Mouse (Mus musculus): ENCODE data around the gene Stac2. TPM values are rescaled to one million over a fixed set of nuclear protein-coding genes. Genes with fewer than 3 reads are reported as not detected.

Gene Stac2
- total and polyA plus RNA-seq, 3 experiments, result 0.07 TPM; not detected in 2

- H3K79me2 ChIP-seq (replicated peaks; ENCODE audit: control insufficient read depth, extremely low read depth, insufficient read depth, poor library complexity, severe bottlenecking), result no peaks in the 10 kb centered on the region
- in situ Hi-C loops (cut with MboI; ENCODE audit: low pct_ligation_motif_present, low pct_unique_long_range_greater_than_20kb, low sequenced_read_pairs) (no loop called here), dilution Hi-C loops (cut with MboI; ENCODE audit: extremely low pct_ligation_motif_present, extremely low pct_unique_long_range_greater_than_20kb, low sequenced_read_pairs) (no loop called here)
- H3K4me1 ChIP-seq (ENCODE audit: control insufficient read depth in 1 of 2, insufficient read depth in 2 of 2), result peaks cover 15 to 36% of the 10 kb centered on the region in 2 experiments
- H3K9me3 ChIP-seq (replicated peaks; ENCODE audit: low read length), result no peaks in the 10 kb centered on the region
- H3K27ac ChIP-seq (ENCODE audit: insufficient read depth, low read depth), result no peak overlapping the region
- no peak for DNase-seq (ENCODE audit: extremely low read depth)
- TF ChIP-seq TBP (conservative IDR thresholded peaks at IDR 0.05; ENCODE audit: low read depth, low read length), result no peak
- no peak for TF ChIP-seq MAZ (IDR thresholded peaks at IDR 0.05; ENCODE audit: low read depth, low read length)
- no peak for TF ChIP-seq CHD2 (IDR thresholded peaks at IDR 0.05; ENCODE audit: low read length)
- TF ChIP-seq RAD21 (IDR thresholded peaks at IDR 0.05; ENCODE audit: low read depth, low read length), result no peak
- TF ChIP-seq POLR2AphosphoS2 (IDR thresholded peaks at IDR 0.05; ENCODE audit: low read depth, low read length), result no peak
- no peak for TF ChIP-seq IRF4 (IDR thresholded peaks at IDR 0.05; ENCODE audit: low read depth, low read length)
- no peak for TF ChIP-seq MXI1 (IDR thresholded peaks at IDR 0.05; ENCODE audit: low read depth, low read length)
- TF ChIP-seq MAX (IDR thresholded peaks at IDR 0.05; ENCODE audit: low read length), result no peak
- no peak for TF ChIP-seq NRF1 (IDR thresholded peaks at IDR 0.05; ENCODE audit: low read depth, low read length)
- no peak for TF ChIP-seq NELFE (IDR thresholded peaks at IDR 0.05; ENCODE audit: low read depth, low read length)
- no peak for TF ChIP-seq GABPA (IDR thresholded peaks at IDR 0.05; ENCODE audit: insufficient replicate concordance, low read depth, low read length)
- TF ChIP-seq USF1 (IDR thresholded peaks at IDR 0.05; ENCODE audit: low read depth, low read length), result no peak
- H3K9ac ChIP-seq (ENCODE audit: insufficient read depth, low read depth), result no peak overlapping the region
- no peak overlapping the region for H3K4me3 ChIP-seq (replicated peaks in 1 of 3; ENCODE audit: low read depth in 2 of 3, low read length in 2 of 3, poor library complexity in 1 of 3)
- H3K4me2 ChIP-seq (ENCODE audit: insufficient read depth, low read depth, poor library complexity, severe bottlenecking), result no peak overlapping the region
- peaks cover 30% of the 10 kb centered on the region for H3K27me3 ChIP-seq (replicated peaks)
- no peaks in the 10 kb centered on the region for H3K36me3 ChIP-seq (replicated peaks in 1 of 2; ENCODE audit: control insufficient read depth in 1 of 2, insufficient read depth in 1 of 2, low read length in 1 of 2)
Observed at GRCm38 (mm10) chr11:98018222-98018621, 35.0 kb downstream of the Stac2 start.

- in situ Hi-C loops (cut with MboI; ENCODE audit: low pct_ligation_motif_present, low pct_unique_long_range_greater_than_20kb, low sequenced_read_pairs) (no loop called here), dilution Hi-C loops (cut with MboI; ENCODE audit: extremely low pct_ligation_motif_present, extremely low pct_unique_long_range_greater_than_20kb, low sequenced_read_pairs) (no loop called here)
- TF ChIP-seq RAD21 (IDR thresholded peaks at IDR 0.05; ENCODE audit: low read depth, low read length), result no peak
- TF ChIP-seq KAT2A (IDR thresholded peaks at IDR 0.05; ENCODE audit: insufficient replicate concordance, low read length), result no peak
- TF ChIP-seq HCFC1 (IDR thresholded peaks at IDR 0.05; ENCODE audit: low read depth, low read length), result no peak
- no peak for TF ChIP-seq SMC3 (IDR thresholded peaks at IDR 0.05; ENCODE audit: low read depth, low read length)
- no peak for TF ChIP-seq POLR2AphosphoS2 (IDR thresholded peaks at IDR 0.05; ENCODE audit: low read depth, low read length)
- no peak for TF ChIP-seq PAX5 (IDR thresholded peaks at IDR 0.05; ENCODE audit: low read length)
- TF ChIP-seq TBP (conservative IDR thresholded peaks at IDR 0.05; ENCODE audit: low read depth, low read length), result no peak
- no peak for TF ChIP-seq USF1 (IDR thresholded peaks at IDR 0.05; ENCODE audit: low read depth, low read length)
- TF ChIP-seq MAFK (IDR thresholded peaks at IDR 0.05; ENCODE audit: insufficient replicate concordance, low read length), result no peak
- no peak for TF ChIP-seq NELFE (IDR thresholded peaks at IDR 0.05; ENCODE audit: low read depth, low read length)
- TF ChIP-seq RCOR1 (conservative IDR thresholded peaks at IDR 0.05; ENCODE audit: low read depth, low read length), result no peak
- TF ChIP-seq CHD2 (IDR thresholded peaks at IDR 0.05; ENCODE audit: low read length), result no peak
- TF ChIP-seq USF2 (conservative IDR thresholded peaks at IDR 0.05; ENCODE audit: low read depth, low read length), result no peak
- TF ChIP-seq BHLHE40 (IDR thresholded peaks at IDR 0.05; ENCODE audit: low read depth, low read length), result no peak
- TF ChIP-seq E2F4 (IDR thresholded peaks at IDR 0.05; ENCODE audit: insufficient replicate concordance, low read depth, low read length), result no peak
- TF ChIP-seq GABPA (IDR thresholded peaks at IDR 0.05; ENCODE audit: insufficient replicate concordance, low read depth, low read length), result no peak
- TF ChIP-seq ZMIZ1 (IDR thresholded peaks at IDR 0.05; ENCODE audit: low read depth, low read length), result no peak
- no peak for TF ChIP-seq MAX (IDR thresholded peaks at IDR 0.05; ENCODE audit: low read length)
- Histone ChIP-seq H3K4me3 (replicated peaks in 1 of 3; ENCODE audit: low read depth in 2 of 3, low read length in 2 of 3, poor library complexity in 1 of 3) (no peak overlapping the region), H3K27ac (ENCODE audit: insufficient read depth, low read depth) (no peak overlapping the region), H3K36me3 (replicated peaks in 1 of 2; ENCODE audit: control insufficient read depth in 1 of 2, insufficient read depth in 1 of 2, low read length in 1 of 2) (no peaks in the 10 kb centered on the region), H3K9ac (ENCODE audit: insufficient read depth, low read depth) (no peak overlapping the region), H3K27me3 (replicated peaks) (peaks cover 25% of the 10 kb centered on the region), H3K4me2 (ENCODE audit: insufficient read depth, low read depth, poor library complexity, severe bottlenecking) (no peak overlapping the region), H3K79me2 (replicated peaks; ENCODE audit: control insufficient read depth, extremely low read depth, insufficient read depth, poor library complexity, severe bottlenecking) (no peaks in the 10 kb centered on the region), H3K4me1 (ENCODE audit: control insufficient read depth in 1 of 2, insufficient read depth in 2 of 2) (peaks cover 17 to 32% of the 10 kb centered on the region in 2 experiments), H3K9me3 (replicated peaks; ENCODE audit: low read length) (no peaks in the 10 kb centered on the region)
- no peak for DNase-seq (ENCODE audit: extremely low read depth)
Observed at GRCm38 (mm10) chr11:98016824-98017223, 36.4 kb downstream of the Stac2 start.
